Mouse (Mus musculus): ENCODE data around the gene Hrasls. TPM values are rescaled to one million over a fixed set of nuclear protein-coding genes. Genes with fewer than 3 reads are reported as not detected.

Hrasls gene
- total RNA-seq (2022): 10 to 100 TPM; 29.9 to 38.6 (median 31.2) TPM

- DNase-seq (ENCODE audit: low spot score): peak; percentile 9
Observed at GRCm38 (mm10) chr16:29209605-29210411, at the start of gene Hrasls. Gene Hrasls (plus strand): TSS chr16:29209695.

- DNase-seq (ENCODE audit: low spot score): no peak
Observed at GRCm38 (mm10) chr16:29162271-29162670, 47.2 kb upstream of the Hrasls start.

- no peak for DNase-seq (ENCODE audit: low spot score)
Observed at GRCm38 (mm10) chr16:29167051-29167450, 42.4 kb upstream of the Hrasls start.

- no peak for DNase-seq (ENCODE audit: low spot score)
Observed at GRCm38 (mm10) chr16:29171741-29172140, 37.8 kb upstream of the Hrasls start.

GRCm38 (mm10) chr16:29173201-29173600 is 36.3 kb upstream of the Hrasls start:
- DNase-seq (ENCODE audit: low spot score): no peak

GRCm38 (mm10) chr16:29174831-29175350 is 34.6 kb upstream of the Hrasls start:
- peak; percentile 4 for DNase-seq (ENCODE audit: low spot score)

GRCm38 (mm10) chr16:29192911-29193310 is 16.6 kb upstream of the Hrasls start:
- no peak for DNase-seq (ENCODE audit: low spot score)

- DNase-seq (ENCODE audit: low spot score): no peak
Observed at GRCm38 (mm10) chr16:29193981-29194380, 15.5 kb upstream of the Hrasls start.

- DNase-seq (ENCODE audit: low spot score): no peak
Observed at GRCm38 (mm10) chr16:29195156-29195555, 14.3 kb upstream of the Hrasls start.

- DNase-seq (ENCODE audit: low spot score): peak; percentile 24
Observed at GRCm38 (mm10) chr16:29198461-29198860, 11.0 kb upstream of the Hrasls start.

GRCm38 (mm10) chr16:29201146-29201545 is 8.3 kb upstream of the Hrasls start:
- no peak for DNase-seq (ENCODE audit: low spot score)

GRCm38 (mm10) chr16:29204875-29205274 is 4.6 kb upstream of the Hrasls start:
- DNase-seq (ENCODE audit: low spot score): no peak

- no peak for DNase-seq (ENCODE audit: low spot score)
Observed at GRCm38 (mm10) chr16:29205581-29205980, 3.9 kb upstream of the Hrasls start.

GRCm38 (mm10) chr16:29208841-29209240 is 654 bp upstream of the Hrasls start:
- peak; percentile 61 for DNase-seq (ENCODE audit: low spot score)

GRCm38 (mm10) chr16:29216395-29217295 is 7.2 kb downstream of the Hrasls start:
- DNase-seq (ENCODE audit: low spot score): no peak

- DNase-seq (ENCODE audit: low spot score): no peak
Observed at GRCm38 (mm10) chr16:29235951-29236350, 26.5 kb downstream of the Hrasls start.

- DNase-seq (ENCODE audit: low spot score): no peak
Observed at GRCm38 (mm10) chr16:29254325-29254724, 44.8 kb downstream of the Hrasls start.

Other genes starting within 250 kb of the Hrasls start
- gene Atp13a5, start 169.0 kb downstream of the Hrasls start, total RNA-seq (2022): not detected

All from heart, adult 8-10 months (tissue).